Mouse (Mus musculus) bone marrow macrophage, adult 2 months (primary cell): ENCODE results near the gene Rgs16.

ENCODE experiments used
- CTCF ChIP-seq: IDR thresholded peaks from 2 replicates; pipeline ENCODE4 v1.5.1; 2012; ENCODE audit warnings: low read depth, mild to moderate bottlenecking, low read length, moderate library complexity
- POLR2A ChIP-seq: IDR thresholded peaks from 2 replicates; pipeline ENCODE4 v1.6.1; 2012; ENCODE audit warnings: mild to moderate bottlenecking, low read depth, low read length, borderline replicate concordance

GRCm38 (mm10) chr1:153709451-153709850 lies 30.7 kb upstream of the Rgs16 start:
- TF ChIP-seq CTCF (no peak), POLR2A (no peak)
